Mouse (Mus musculus) G1E (cell line): Measurements from ENCODE around the gene Tsks.

Source experiments
- CTCF ChIP-seq: IDR thresholded peaks from 2 replicates; pipeline ENCODE4 v1.5.1; 2012; ENCODE audit warnings: low read depth, low read length, inconsistent platforms, mixed read lengths
- GATA1 ChIP-seq: IDR thresholded peaks from 2 replicates; pipeline ENCODE4 v1.6.1; 2012; ENCODE audit warnings: borderline replicate concordance, low read length, inconsistent platforms, mixed read lengths
- GATA2 ChIP-seq: IDR thresholded peaks from 2 replicates; pipeline ENCODE4 v1.6.1; 2012; ENCODE audit warnings: low read depth, low read length, inconsistent platforms, borderline replicate concordance
- POLR2AphosphoS5 ChIP-seq: IDR thresholded peaks from 2 replicates; pipeline ENCODE4 v1.6.1; 2012; ENCODE audit warnings: low read depth, low read length, inconsistent platforms; ENCODE audit not compliant: insufficient replicate concordance
- TAL1 ChIP-seq: conservative IDR thresholded peaks from 2 replicates; pipeline ENCODE4 v1.6.1; 2012; ENCODE audit warnings: low read depth, low read length, inconsistent platforms, mixed read lengths

DNA sequence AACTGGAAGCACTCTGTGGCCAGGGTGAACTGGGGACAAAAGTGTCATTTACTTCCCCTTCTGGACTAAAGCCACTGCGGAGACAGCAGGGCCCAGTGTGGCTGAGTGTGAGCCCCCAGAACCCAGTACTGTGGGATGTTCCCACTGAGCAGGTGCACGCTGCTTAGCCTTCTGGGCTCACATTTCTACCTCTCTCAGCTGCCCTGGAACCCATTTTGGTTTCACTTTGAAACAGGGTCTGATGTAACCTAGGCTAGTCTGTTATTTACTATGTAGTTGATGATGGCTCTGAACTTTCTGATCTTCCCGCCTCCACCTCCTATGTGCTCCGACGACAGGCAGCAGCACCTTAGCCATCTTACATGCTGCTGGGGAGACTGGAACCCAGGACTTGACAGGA lies 19.8 kb downstream of the Tsks start:
- TF ChIP-seq CTCF (no peak), TAL1 (no peak), GATA2 (no peak), GATA1 (no peak), POLR2AphosphoS5 (no peak)
